Mouse (Mus musculus) embryonic fibroblast, embryonic 13.5 days (primary cell): ENCODE results near the gene Gm10203.

Experiments used
- CTCF ChIP-seq: IDR thresholded peaks from 2 replicates; pipeline ENCODE4 v1.5.1; 2011; ENCODE audit warnings: mild to moderate bottlenecking, control low read depth, low read length, moderate library complexity, borderline replicate concordance; ENCODE audit not compliant: insufficient read depth
- POLR2A ChIP-seq: IDR thresholded peaks from 2 replicates; pipeline ENCODE4 v1.6.1; 2011; ENCODE audit warnings: low read depth, mild to moderate bottlenecking, control low read depth, low read length, moderate library complexity

DNA sequence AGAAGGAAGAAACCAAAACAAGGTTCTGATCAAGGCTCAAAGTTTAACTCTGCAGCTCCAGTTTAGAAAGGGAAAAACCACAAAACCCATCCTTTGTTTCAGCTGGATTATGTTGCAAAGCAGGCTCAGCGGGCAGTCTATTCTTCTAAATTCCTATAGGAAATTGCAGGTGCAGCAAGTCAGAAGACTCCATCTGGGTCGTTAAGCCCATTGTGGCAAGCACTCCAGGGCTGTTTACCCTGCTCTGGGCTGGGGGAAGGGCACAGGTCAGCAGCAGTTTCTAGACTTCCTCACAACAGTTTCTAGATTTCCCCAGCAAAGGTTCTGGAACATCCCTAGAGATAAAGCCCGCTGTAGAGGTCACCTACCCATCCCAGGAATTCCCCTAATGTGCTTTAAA lies 1.1 kb downstream of the Gm10203 start:
- TF ChIP-seq CTCF: no peak
- TF ChIP-seq POLR2A: no peak
